Mouse (Mus musculus) CD4-positive naive resting alpha-beta T cell, adult 57 days (primary cell): ENCODE measurements around the gene Smtnl1. TPM values are rescaled to one million over a fixed set of nuclear protein-coding genes. Genes with fewer than 3 reads are reported as not detected.

Source experiments
- total RNA-seq: library from RNA; stranded (reverse); gene quantifications from one replicate; pipeline ENCODE4 v1.2.4, GENCODE M21; 2023

The Smtnl1 gene
- total RNA-seq = not detected

DNA sequence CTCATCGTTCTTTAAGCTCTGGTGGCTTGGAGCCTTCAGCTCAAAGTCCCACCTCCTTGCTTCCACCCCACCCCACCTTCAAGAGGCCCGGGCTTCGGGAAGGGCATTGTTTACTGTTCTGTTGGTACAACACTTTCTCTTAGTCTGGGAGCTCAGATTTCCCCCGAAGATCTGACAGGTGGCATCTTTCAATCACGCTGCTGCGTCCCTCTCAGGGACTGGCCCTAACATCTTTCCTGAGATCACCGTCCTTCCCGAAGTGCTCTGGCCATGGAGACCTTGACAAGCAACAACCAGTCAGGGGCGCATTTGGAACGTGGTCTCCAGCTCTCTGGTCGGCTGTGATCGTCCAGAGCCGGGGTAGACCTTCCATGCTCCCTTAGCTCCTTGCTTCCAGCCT lies at the start of gene Smtnl1:
TSS of gene Smtnl1 (minus strand) at position 101 of the 400 bp plus-strand sequence.

DNA sequence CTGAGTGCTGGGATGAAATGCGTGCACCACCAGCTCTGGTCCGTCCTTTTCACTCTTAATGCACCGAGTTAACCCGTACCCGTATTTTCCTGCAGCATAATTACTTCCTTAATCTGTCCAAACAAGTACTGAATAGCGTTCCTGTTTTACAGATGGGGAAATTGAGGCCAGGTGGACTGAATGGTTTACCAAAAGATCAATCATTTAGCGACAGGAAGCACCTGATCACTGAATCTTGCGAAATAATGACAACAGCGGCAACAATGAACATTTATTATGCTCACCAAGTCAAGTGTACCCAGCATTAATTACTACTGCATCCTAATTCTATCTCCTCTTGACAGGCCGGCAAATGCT lies 16.1 kb upstream of the Smtnl1 start, which contains the start of gene Slc43a1:
TSS of gene Slc43a1 (plus strand) at position 258 of the 357 bp plus-strand sequence.

DNA sequence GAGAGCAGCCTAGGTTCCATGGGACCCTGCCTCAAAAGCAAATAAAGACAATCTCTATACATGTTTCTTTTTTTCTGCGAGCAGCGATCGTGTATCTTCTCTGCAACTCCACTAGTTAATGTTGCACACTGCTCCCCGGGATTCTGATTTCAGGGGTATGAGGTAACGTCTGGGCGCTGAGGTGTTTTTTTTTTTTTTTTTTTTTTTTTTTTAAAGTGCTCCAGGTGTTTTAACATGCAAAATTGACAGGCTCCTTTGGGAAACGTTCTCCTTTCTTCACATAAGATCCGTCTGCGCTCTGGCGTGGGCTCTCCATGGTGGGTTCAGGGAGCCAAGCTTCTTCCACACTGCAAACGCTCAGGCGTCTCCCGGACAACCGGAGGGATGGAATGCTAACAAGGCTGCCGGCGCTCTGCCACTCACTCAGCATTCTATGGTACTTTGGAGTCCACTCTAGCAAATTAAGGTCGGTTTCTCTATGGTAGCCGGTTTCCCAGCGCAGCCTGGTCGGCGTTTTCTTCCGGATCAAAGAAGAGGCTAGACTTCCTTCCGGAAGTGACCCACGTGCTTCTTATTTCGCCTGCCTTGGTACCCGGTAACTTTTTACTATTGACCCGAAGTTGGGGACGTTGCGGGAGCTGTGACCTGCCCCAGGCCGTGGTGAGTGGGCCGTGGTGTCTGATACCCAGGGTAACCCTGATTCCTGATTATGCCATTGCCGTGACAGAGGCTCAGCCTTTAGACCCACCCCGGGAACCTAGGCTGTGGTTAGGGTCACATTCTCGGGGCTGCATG lies 4.2 kb upstream of the Smtnl1 start, which contains the start of gene Timm10:
TSS of gene Timm10 (plus strand) at position 510 of the 795 bp plus-strand sequence.

DNA sequence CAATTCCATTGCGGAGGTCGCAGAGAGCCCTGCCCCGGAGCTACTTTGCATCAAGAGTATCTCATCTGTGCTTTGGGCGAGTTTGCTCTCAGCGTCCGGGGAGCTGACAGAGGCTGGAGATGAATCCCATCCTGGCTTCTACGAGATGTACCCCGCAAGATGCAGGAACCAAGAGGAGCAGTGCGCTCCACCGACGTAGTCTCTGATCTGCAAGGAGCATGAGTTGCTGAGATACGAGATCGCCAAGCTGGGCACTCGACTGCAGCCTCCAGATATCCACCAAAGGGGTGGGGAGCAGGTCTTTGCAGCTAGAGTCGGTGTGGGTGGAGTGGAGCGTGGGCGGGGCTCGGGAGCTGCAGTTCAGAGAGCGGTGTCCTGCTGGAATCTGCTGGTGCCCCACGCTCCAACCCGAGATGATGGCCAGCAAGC lies 23.9 kb downstream of the Smtnl1 start, which contains the start of gene Ube2l6:
TSS of gene Ube2l6 (plus strand) at position 336 of the 429 bp plus-strand sequence.

GRCm38 (mm10) chr2:84775241-84775640 lies 47.2 kb downstream of the Smtnl1 start, which contains the start of gene Serping1:
Serping1 (minus strand) TSS chr2:84775444.

Other genes starting within 250 kb of the Smtnl1 start
- gene Ctnnd1, start 171.9 kb downstream of the Smtnl1 start, total RNA-seq = 3.9 TPM
- gene Btbd18, start 163.6 kb downstream of the Smtnl1 start, total RNA-seq = not detected
- gene Selenoh, start 151.9 kb downstream of the Smtnl1 start, total RNA-seq = 41.7 TPM
- not detected for gene Gm28635, start 144.6 kb downstream of the Smtnl1 start, total RNA-seq
- gene Med19, start 144.2 kb downstream of the Smtnl1 start, total RNA-seq = 14.7 TPM
- 26.8 TPM for gene Tmx2, start 143.5 kb downstream of the Smtnl1 start, total RNA-seq
- 53.2 TPM for gene Zdhhc5, start 107.5 kb downstream of the Smtnl1 start, total RNA-seq
- gene Clp1, start 95.3 kb downstream of the Smtnl1 start, total RNA-seq = 25.7 TPM
- gene Ypel4, start 88.6 kb downstream of the Smtnl1 start, total RNA-seq = 0.56 TPM
- not detected for gene Gm19426, start 79.0 kb downstream of the Smtnl1 start, total RNA-seq
- gene Serping1, start 47.2 kb downstream of the Smtnl1 start, total RNA-seq = 4.0 TPM
- 3.6 TPM for gene Ube2l6, start 23.8 kb downstream of the Smtnl1 start, total RNA-seq
- gene Timm10, start 4.3 kb upstream of the Smtnl1 start, total RNA-seq = 14.8 TPM
- 0.35 TPM for gene Slc43a1, start 16.2 kb upstream of the Smtnl1 start, total RNA-seq
- gene Rtn4rl2, start 64.1 kb upstream of the Smtnl1 start, total RNA-seq = not detected
- gene Slc43a3, start 113.9 kb upstream of the Smtnl1 start, total RNA-seq = 5.1 TPM
- gene Prg2, start 157.8 kb upstream of the Smtnl1 start, total RNA-seq = not detected
- not detected for gene Prg3, start 165.6 kb upstream of the Smtnl1 start, total RNA-seq
- gene Ssrp1, start 214.6 kb upstream of the Smtnl1 start, total RNA-seq = 169 TPM
- gene P2rx3, start 214.8 kb upstream of the Smtnl1 start, total RNA-seq = 0.33 TPM
- 34.3 TPM for gene Tnks1bp1, start 225.4 kb upstream of the Smtnl1 start, total RNA-seq